Mouse (Mus musculus) erythroblast, adult 5-6 weeks (primary cell): ENCODE data around the gene 3110082J24Rik. TPM values are rescaled to one million over a fixed set of nuclear protein-coding genes. Genes with fewer than 3 reads are reported as not detected.
"Not testable (repeated sequence)": the region's sequence is repeated elsewhere in the genome, so short reads cannot be mapped to it uniquely, and the experiment has no call there.

Experiments used
- ATAC-seq: replicated peaks from 2 replicates; pipeline ENCODE4 v1.8.0; 2016; ENCODE audit warnings: moderate number of reproducible peaks, mild to moderate bottlenecking, moderate TSS enrichment, inconsistent platforms; ENCODE audit not compliant: poor library complexity, low FRiP score, severe bottlenecking
- total RNA-seq, 2 experiments: library from RNA; stranded (forward) in 1 of 2; stranded (reverse) in 1 of 2; fragments of 150-400 nt in 1 of 2; fragments of 200-764, 138-1000 nt in 1 of 2; gene quantifications; 2 replicates each; pipeline versions ENCODE4 v1.2.3 to v1.2.4; 2015 to 2017; ENCODE audit warnings: low replicate concordance in 2 of 2

The 3110082J24Rik gene
- total RNA-seq, 2 experiments from 2014 or later, result not detected

GRCm38 (mm10) chr5:30094399-30094798, 11.5 kb downstream of the 3110082J24Rik start:
- ATAC-seq, result no peak

DNA sequence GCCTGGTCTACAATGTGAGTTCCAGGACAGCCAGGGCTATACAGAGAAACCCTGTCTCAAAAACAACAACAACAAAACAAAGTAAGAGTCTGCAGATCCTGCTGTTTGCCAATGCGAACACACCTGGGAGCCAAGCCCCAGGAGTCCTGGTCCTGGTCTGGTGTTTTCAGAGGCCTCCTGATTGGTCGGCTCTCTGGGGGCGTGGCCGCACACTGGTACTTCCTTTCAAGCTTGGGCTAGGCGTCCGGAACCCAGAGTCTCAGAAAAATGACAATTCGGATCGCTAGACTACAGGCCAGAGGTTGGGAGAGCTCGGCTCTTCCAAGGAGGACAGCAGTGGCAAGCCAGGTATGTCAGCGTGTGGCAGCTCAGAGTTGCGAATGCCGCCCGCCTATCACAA, 13.2 kb downstream of the 3110082J24Rik start:
- ATAC-seq, result no peak

DNA sequence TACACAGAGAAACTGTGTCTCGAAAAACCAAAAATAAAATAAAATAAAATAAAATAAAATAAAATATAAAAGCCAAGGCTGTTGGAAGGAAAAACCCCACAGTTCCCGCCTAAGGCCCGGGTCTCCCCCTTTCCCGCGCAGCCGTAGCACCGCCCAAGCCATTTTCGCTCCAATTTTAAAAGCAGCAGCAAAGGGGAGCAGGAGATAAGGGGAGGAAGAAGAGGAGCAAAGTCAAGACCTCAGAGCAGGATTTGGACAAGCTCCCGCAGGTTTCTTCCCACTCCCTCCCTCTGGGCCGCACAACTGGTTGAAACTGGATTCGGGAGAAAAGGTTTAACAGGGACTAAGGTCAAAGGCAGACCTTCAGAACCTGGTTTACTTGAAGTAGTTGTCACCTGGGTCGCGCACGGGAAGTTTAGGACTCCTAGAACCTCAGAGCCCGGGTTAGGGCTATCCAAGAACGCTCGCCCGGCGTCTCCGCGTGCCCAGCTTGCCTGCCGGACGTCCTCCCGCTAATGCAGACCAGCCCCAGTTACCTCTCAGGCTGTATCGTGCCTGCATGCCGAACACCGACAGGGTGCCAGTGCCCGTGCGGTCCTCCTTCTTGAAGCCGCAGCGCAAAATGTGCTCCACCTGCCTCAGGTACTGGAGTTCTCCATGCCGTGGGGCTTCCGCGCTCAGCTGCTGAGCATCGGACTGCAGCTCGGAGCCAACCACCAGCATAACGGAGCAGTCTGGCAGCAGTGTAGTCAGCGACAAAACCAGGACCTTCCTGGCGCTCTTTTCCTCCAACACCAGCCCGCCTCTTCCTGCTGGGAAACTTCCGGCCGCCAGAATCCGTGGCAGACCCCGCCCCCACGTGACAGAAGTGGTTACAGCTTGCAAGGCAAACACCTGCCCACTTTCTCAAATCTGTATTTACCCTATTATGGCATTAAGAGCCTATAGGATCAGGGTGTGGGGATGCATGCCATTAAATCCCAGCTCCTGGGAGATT, 32.8 kb downstream of the 3110082J24Rik start, which contains the start of gene Tyms:
Tyms (minus strand) TSS at position 793 of the 997 bp plus-strand sequence.
- peak; percentile 98 for ATAC-seq

- ATAC-seq, result no peak
Measured at GRCm38 (mm10) chr5:30072377-30072776, 33.5 kb downstream of the 3110082J24Rik start.

GRCm38 (mm10) chr5:30071677-30072076, 34.2 kb downstream of the 3110082J24Rik start:
- 0 out of 2 replicates have a peak, but pooled peaks have one; percentile 27 for ATAC-seq

DNA sequence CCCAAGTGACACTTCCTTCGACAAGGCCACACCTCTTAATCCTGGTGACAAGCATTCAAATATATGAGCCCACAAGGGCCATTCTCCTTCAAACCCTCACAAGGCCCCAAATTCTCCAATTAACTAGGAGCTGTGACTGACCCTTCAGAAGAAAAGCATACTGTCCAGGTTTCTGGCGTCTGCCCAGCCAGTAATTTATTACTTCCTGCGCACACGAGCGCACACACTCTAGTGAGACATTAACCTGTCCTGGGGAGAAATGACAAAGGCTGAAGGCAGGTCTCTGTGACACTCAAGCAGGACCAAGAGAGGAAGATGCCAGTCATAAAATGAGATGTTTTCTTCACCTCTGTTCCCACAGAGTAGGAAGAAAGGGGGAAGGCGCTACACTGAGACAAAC, 38.2 kb downstream of the 3110082J24Rik start:
- ATAC-seq, result no peak

DNA sequence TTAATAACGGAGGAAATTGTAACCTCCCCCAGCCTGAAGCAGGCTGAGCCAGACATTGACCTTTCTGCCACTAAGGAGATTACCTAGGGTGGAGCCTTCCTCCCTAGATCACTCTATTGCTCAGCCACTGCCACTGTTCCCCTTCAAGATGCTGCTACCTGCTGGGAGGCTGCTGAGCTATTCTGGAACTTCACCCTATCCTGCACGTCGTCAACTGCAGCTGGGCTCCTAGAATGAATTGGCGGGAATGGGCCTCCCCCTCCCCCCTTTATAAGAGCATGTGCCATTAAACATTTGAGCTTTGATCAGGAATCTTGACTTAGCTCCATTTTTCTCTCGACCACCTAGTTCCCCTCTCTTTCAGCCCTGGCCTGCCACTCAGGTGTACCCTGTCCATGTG, 46.3 kb downstream of the 3110082J24Rik start:
- not testable (repeated sequence) for ATAC-seq

- no peak for ATAC-seq
Measured at GRCm38 (mm10) chr5:30058216-30058731, 47.6 kb downstream of the 3110082J24Rik start.

Other genes starting within 250 kb of the 3110082J24Rik start
- 11.5 TPM in 1 of 2 replicates, not detected in the other for gene Il6, start 93.0 kb downstream of the 3110082J24Rik start, total RNA-seq (2015; ENCODE audit: low replicate concordance)
- 0.14 and 2.1 TPM in 2 replicates for gene Il6, start 93.0 kb downstream of the 3110082J24Rik start, total RNA-seq (2017; ENCODE audit: low replicate concordance)
- gene Tyms, start 32.5 kb downstream of the 3110082J24Rik start, total RNA-seq (2015; ENCODE audit: low replicate concordance), result 46.7 and 65.4 TPM in 2 replicates
- 46.1 and 47.5 TPM in 2 replicates for gene Tyms, start 32.5 kb downstream of the 3110082J24Rik start, total RNA-seq (2017; ENCODE audit: low replicate concordance)
- not detected in 2 replicates for gene Garem2, start 925 bp downstream of the 3110082J24Rik start, total RNA-seq (2015; ENCODE audit: low replicate concordance)
- gene Garem2, start 925 bp downstream of the 3110082J24Rik start, total RNA-seq (2017; ENCODE audit: low replicate concordance), result not detected in 2 replicates
- 15.9 and 23.2 TPM in 2 replicates for gene Hadha, start 49.1 kb upstream of the 3110082J24Rik start, total RNA-seq (2015; ENCODE audit: low replicate concordance)
- gene Hadha, start 49.1 kb upstream of the 3110082J24Rik start, total RNA-seq (2017; ENCODE audit: low replicate concordance), result 73.7 and 102 TPM in 2 replicates
- 36.1 and 37.4 TPM in 2 replicates for gene Hadhb, start 49.2 kb upstream of the 3110082J24Rik start, total RNA-seq (2015; ENCODE audit: low replicate concordance)
- 30.8 and 35.7 TPM in 2 replicates for gene Hadhb, start 49.2 kb upstream of the 3110082J24Rik start, total RNA-seq (2017; ENCODE audit: low replicate concordance)
- gene Adgrf3, start 99.6 kb upstream of the 3110082J24Rik start, total RNA-seq (2015; ENCODE audit: low replicate concordance), result not detected in 2 replicates
- not detected in 2 replicates for gene Adgrf3, start 99.6 kb upstream of the 3110082J24Rik start, total RNA-seq (2017; ENCODE audit: low replicate concordance)
- 5.2 and 9.6 TPM in 2 replicates for gene Selenoi, start 126.5 kb upstream of the 3110082J24Rik start, total RNA-seq (2015; ENCODE audit: low replicate concordance)
- gene Selenoi, start 126.5 kb upstream of the 3110082J24Rik start, total RNA-seq (2017; ENCODE audit: low replicate concordance), result 8.0 and 13.8 TPM in 2 replicates
- not detected in 2 replicates for gene Drc1, start 175.3 kb upstream of the 3110082J24Rik start, total RNA-seq (2015; ENCODE audit: low replicate concordance)
- not detected in 2 replicates for gene Drc1, start 175.3 kb upstream of the 3110082J24Rik start, total RNA-seq (2017; ENCODE audit: low replicate concordance)